Mouse (Mus musculus) midbrain, postnatal 0 days (tissue): ENCODE data around the gene Asb8. TPM values are rescaled to one million over a fixed set of nuclear protein-coding genes. Genes with fewer than 3 reads are reported as not detected.

Source experiments
- ATAC-seq: fragments of 200-750 bp; cut with Nextera tagmentation; 2 replicates; pipeline ENCODE4 v1.8.0; 2017; ENCODE audit warnings: moderate number of reproducible peaks, mild to moderate bottlenecking, moderate TSS enrichment, moderate library complexity; ENCODE audit not compliant: low FRiP score
- DNase-seq: peaks from one replicate; pipeline ENCODE4 v3.0.0-alpha.2; 2015; ENCODE audit warnings: low spot score
- H3K27ac ChIP-seq: fragments of 300-500 bp; sonication (generic); 2 replicates; pipeline ENCODE4 v1.5.1; 2014; ENCODE audit warnings: low read depth, mild to moderate bottlenecking, low read length, mixed read lengths
- H3K27me3 ChIP-seq: fragments of 300-500 bp; sonication (generic); 2 replicates; pipeline ENCODE4 v1.6.1; 2014; ENCODE audit warnings: low read length, control low read depth, mixed read lengths; ENCODE audit not compliant: insufficient read depth
- H3K36me3 ChIP-seq: fragments of 300-500 bp; sonication (generic); 2 replicates; pipeline ENCODE4 v1.6.1; 2014; ENCODE audit warnings: low read length, control low read depth, mixed read lengths; ENCODE audit not compliant: insufficient read depth
- H3K4me1 ChIP-seq: fragments of 300-500 bp; sonication (generic); 2 replicates; pipeline ENCODE4 v1.6.1; 2014; ENCODE audit warnings: mild to moderate bottlenecking, control low read depth, antibody characterized with exemption, low read length, mixed read lengths; ENCODE audit not compliant: insufficient read depth
- H3K4me2 ChIP-seq: fragments of 300-500 bp; sonication (generic); 2 replicates; pipeline ENCODE4 v1.6.1; 2014; ENCODE audit warnings: low read depth, mild to moderate bottlenecking, low read length, mixed read lengths; ENCODE audit not compliant: poor library complexity, severe bottlenecking
- H3K4me3 ChIP-seq: fragments of 300-500 bp; sonication (generic); 2 replicates; pipeline ENCODE4 v1.5.1; 2014; ENCODE audit warnings: low read depth, mild to moderate bottlenecking, low read length, moderate library complexity
- H3K9ac ChIP-seq: fragments of 300-500 bp; sonication (generic); replicated peaks from 2 replicates; pipeline ENCODE4 v1.6.1; 2014; ENCODE audit warnings: mild to moderate bottlenecking, low read length, moderate library complexity, mixed read lengths; ENCODE audit not compliant: poor library complexity, severe bottlenecking
- H3K9me3 ChIP-seq: fragments of 300-500 bp; sonication (generic); 2 replicates; pipeline ENCODE4 v1.6.1; 2016; ENCODE audit warnings: low read length, control low read depth
- CTCF ChIP-seq: IDR thresholded peaks from 2 replicates; pipeline ENCODE4 v1.5.1; 2016; ENCODE audit warnings: antibody characterized with exemption, mild to moderate bottlenecking
- WGBS: fragments of 180-500 bp; shearing (Covaris S2); extraction: QIAGEN DNeasy Blood & Tissue Kit; methylation state at CpG from one replicate; pipeline ENCODE4 v1.1.7; 2014; 5-methylcytosine and 5-hydroxymethylcytosine counted together
- polyA plus RNA-seq: library from polyadenylated mRNA; unstranded; fragments of >200 nt; fragmentation: Nextera tagmentation; extraction: Ambion mirVana; gene quantifications from 2 replicates; pipeline ENCODE4 v1.2.1, GENCODE M21; 2015
- total RNA-seq: library from RNA; depleted of rRNA; stranded (reverse); fragments of >200 nt; gene quantifications from 2 replicates; pipeline ENCODE4 v1.2.3, GENCODE M21; 2014

Asb8 gene
- total and polyA plus RNA-seq, 2 experiments from 2014 or later: 59.2 to 60.5 TPM

DNA sequence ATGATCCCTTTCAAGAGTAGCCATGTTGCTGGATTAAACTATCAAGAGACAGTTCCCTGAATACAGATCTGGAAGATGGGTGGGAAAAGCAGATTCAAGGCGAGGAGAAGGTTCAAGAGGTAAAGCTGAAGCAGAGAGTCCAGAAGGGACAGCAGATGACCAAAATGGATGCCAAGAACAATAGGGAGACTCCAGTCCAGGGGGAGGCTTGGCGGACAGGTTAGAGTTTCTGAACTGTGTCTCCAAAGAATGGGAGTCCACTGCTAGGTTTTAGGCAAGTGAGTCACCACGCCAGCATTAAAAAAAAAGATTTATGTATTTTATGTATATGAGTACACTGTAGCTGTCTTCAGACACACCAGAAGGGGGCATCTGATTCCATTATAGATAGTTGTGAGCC lies 10.8 kb downstream of the Asb8 start:
- H3K9me3 ChIP-seq: no peaks in the 10 kb centered on the region
- no peaks in the 10 kb centered on the region for H3K36me3 ChIP-seq
- H3K4me1 ChIP-seq: no peaks in the 10 kb centered on the region
- no peaks in the 10 kb centered on the region for H3K27me3 ChIP-seq
- H3K4me3 ChIP-seq: no peak overlapping the region
- WGBS: 77% methylated on average over 3 of the region's 3 CpGs
- no peak overlapping the region for H3K4me2 ChIP-seq
- no peak for ATAC-seq
- no peak for TF ChIP-seq CTCF
- no peak for DNase-seq
- no peak overlapping the region for H3K9ac ChIP-seq
- H3K27ac ChIP-seq: no peak overlapping the region

DNA sequence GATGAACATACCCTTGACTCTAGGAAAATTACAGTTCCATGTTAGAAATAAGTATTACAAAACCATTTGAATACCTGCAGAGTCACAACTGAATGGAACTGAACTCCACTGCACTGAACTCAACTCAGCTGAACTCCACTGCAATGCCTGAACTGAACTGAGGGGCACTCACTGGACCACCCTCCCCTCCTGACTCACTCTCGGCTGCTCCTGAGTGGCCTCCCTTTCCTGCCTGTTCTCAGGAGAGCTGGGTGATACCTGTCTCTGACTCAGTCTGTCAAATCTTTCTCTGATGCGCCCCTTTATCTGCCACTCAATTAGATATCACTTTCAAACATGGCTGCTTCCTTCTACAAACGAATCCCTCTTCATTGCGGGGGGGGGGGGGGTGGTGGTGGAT lies 11.3 kb downstream of the Asb8 start:
- no peaks in the 10 kb centered on the region for H3K27me3 ChIP-seq
- 69% methylated on average over 3 of the region's 4 CpGs for WGBS
- DNase-seq: no peak
- no peaks in the 10 kb centered on the region for H3K4me1 ChIP-seq
- H3K27ac ChIP-seq: no peak overlapping the region
- no peaks in the 10 kb centered on the region for H3K36me3 ChIP-seq
- H3K4me2 ChIP-seq: no peak overlapping the region
- no peak for ATAC-seq
- no peak for TF ChIP-seq CTCF
- H3K9me3 ChIP-seq: no peaks in the 10 kb centered on the region
- H3K4me3 ChIP-seq: no peak overlapping the region
- H3K9ac ChIP-seq: no peak overlapping the region

DNA sequence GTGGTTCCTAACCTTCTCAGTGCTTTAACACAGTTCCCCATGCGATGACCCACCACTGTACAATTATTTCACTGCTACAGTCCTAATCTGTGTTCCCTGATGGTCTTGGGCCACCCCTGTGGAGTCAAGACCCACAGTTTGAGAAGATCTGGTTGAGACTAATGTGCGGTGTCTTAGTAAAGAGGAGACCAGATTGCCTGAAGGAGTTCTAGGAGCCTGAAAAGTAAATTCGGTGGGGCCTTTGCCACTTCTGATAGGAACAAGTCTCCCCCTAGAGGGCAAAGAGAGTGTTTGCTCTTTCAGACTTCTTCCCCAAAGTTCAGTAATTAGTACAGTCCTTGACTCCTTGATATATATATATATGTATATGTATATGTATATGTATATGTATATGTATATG lies 11.8 kb downstream of the Asb8 start:
- TF ChIP-seq CTCF: peak; percentile 72

DNA sequence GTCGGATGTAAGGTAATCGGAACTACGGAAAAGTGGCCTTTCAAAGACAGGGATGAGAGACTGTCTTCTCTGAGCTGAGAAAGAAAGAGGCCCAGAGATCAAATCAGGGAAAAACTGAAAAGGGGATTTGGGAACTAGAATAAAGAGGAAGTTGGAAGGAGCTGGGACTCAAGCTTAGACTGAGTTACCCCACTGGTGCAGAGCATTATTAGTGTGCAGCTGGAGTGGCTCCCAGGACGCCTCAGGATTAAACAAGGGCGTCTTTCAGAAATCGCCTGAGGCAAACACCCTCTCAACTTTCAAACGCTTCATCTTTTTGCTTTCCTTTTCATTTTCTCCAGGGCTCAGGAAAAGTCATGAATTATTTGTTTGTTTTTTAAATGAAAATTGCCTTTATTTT lies 12.5 kb downstream of the Asb8 start:
- ATAC-seq (no peak), DNase-seq (no peak)
- Histone ChIP-seq H3K4me2 (no peak overlapping the region), H3K9ac (no peak overlapping the region), H3K27me3 (no peaks in the 10 kb centered on the region), H3K36me3 (no peaks in the 10 kb centered on the region), H3K9me3 (no peaks in the 10 kb centered on the region), H3K4me3 (no peak overlapping the region), H3K27ac (0 out of 2 replicates have a peak overlapping the region, but pooled peaks have one; percentile 18), H3K4me1 (no peaks in the 10 kb centered on the region)
- no peak for TF ChIP-seq CTCF
- 51% methylated on average over 7 of the region's 7 CpGs for WGBS

More for the DNA sequence above, 11.8 kb downstream of the Asb8 start:
- Histone ChIP-seq H3K36me3 (no peaks in the 10 kb centered on the region), H3K9me3 (no peaks in the 10 kb centered on the region), H3K27me3 (no peaks in the 10 kb centered on the region), H3K4me3 (no peak overlapping the region), H3K4me1 (no peaks in the 10 kb centered on the region), H3K27ac (no peak overlapping the region), H3K4me2 (no peak overlapping the region), H3K9ac (no peak overlapping the region)
- WGBS: 27% methylated on average over 3 of the region's 3 CpGs
- ATAC-seq (no peak), DNase-seq (peak; percentile 82)

DNA sequence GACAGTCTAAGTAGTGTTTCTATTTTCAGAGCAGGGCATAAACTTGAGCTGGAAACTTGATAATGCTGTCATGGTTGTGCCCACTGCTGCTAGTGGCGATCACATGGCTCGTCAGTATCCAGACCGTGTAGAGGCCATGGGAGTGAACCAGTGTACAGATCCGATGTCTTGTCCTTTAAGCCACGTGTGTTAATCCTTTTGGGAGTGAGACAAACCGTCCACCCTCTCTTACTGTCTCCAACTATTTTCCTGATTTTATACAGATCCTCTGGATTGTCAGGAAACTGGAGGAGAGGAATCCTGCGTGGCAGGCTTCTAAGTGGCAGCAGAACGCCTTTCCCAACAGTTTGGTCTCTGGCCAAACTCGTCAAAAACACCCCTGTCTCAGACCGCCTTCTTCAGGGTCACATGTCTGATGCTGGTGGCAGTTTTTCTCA lies 16.2 kb downstream of the Asb8 start:
- 76% methylated on average over 10 of the region's 10 CpGs for WGBS
- no peak overlapping the region for H3K27ac ChIP-seq
- DNase-seq (no peak), ATAC-seq (no peak)
- no peaks in the 10 kb centered on the region for H3K36me3 ChIP-seq
- no peaks in the 10 kb centered on the region for H3K27me3 ChIP-seq
- H3K4me2 ChIP-seq: no peak overlapping the region
- TF ChIP-seq CTCF: no peak
- H3K9ac ChIP-seq: no peak overlapping the region
- peaks cover 7% of the 10 kb centered on the region; the same call in 1 of the 2 replicates for H3K4me1 ChIP-seq
- no peak overlapping the region for H3K4me3 ChIP-seq
- H3K9me3 ChIP-seq: no peaks in the 10 kb centered on the region

DNA sequence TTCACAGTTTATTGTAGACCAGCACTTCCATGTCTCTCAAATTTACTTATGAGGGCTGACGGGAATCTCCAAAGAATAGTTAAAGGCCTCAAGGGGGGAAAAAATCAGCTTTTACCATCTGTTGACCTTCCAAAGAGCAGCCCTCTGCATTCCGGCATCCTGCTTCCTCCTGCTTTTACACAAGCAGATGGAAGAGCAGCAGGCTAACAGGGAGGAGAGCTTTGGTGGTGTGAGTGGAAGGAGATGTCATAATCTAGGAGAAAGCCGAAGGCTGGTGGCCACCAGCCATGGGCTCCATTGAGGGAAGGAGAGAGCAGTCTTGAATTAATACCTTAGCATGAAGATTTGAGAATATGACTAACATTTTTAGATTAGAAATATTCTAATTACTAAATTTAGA lies 17.1 kb downstream of the Asb8 start:
- Histone ChIP-seq H3K9me3 (no peaks in the 10 kb centered on the region), H3K27ac (no peak overlapping the region), H3K36me3 (no peaks in the 10 kb centered on the region), H3K9ac (no peak overlapping the region), H3K27me3 (no peaks in the 10 kb centered on the region), H3K4me1 (peaks cover 7% of the 10 kb centered on the region; the same call in 1 of the 2 replicates), H3K4me3 (no peak overlapping the region), H3K4me2 (no peak overlapping the region)
- no peak for DNase-seq
- WGBS: 84% methylated on average over 3 of the region's 3 CpGs
- no peak for ATAC-seq
- no peak for TF ChIP-seq CTCF
